11 mouse cellular contexts compared by ENCODE assay signal in the genomic region with DNA sequence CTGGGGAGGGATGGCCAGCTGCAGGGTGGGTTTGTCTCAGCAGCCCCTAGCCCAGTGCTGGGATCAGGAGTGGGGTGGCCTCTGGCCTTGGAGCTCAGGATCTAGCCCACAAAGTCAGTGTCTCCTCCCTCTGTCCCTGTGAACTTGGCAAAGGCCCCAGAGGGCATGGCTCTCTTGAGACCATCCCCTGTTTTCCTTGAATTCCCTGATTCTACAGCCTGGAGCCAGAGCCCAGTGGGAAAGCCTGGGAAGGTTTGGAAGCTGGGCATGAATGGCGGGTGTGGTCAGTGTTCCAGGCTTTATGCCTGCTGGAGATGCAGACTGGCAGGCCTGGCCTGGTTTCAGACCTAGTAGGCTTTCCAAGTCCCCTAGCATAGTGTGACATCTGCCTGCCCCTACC. TPM values are rescaled to one million over a fixed set of nuclear protein-coding genes. Genes with fewer than 3 reads are reported as not detected.
DNase-seq lines count a peak whose midpoint lies in the region.
"Had no signal": no experiment of that assay in that cellular context is flagged by ENCODE, and none has a peak within 500 bp of the region (broad histone marks: within the 10 kb centered on the region; RNA-seq: fewer than 3 reads in every experiment).

No protein-coding gene starts in this region.

- H3K27ac ChIP-seq in limb, embryonic 10.5 days, result 0 out of 2 replicates have a peak overlapping the region, but pooled peaks have one; percentile 4
- peak overlapping the region; percentile 99 for H3K27ac ChIP-seq in macrophage

- no peaks in the 10 kb centered on the region for H3K79me2 ChIP-seq in macrophage (ENCODE audit: inconsistent target)

- 100% methylated on average over 1 of the region's 1 CpGs for WGBS in limb, embryonic 10.5 days
- WGBS in macrophage (ENCODE audit: missing documents), result 100% methylated on average over 1 of the region's 1 CpGs

- DNase-seq in adrenal gland, postnatal 10 days, result peak; percentile 37
- no peak for DNase-seq in adrenal gland, adult 8-10 months
- DNase-seq in kidney, adult 9 months, result peak; percentile 38
- DNase-seq in kidney, adult 18-20 months, result no peak
- DNase-seq in limb, embryonic 10.5 days (ENCODE audit: low spot score), result no peak
- DNase-seq in thymus, adult 18-20 months, result no peak
- DNase-seq in left cerebral cortex, adult 8-10 months (ENCODE audit: low spot score in 2 of 2), result no peak
- DNase-seq: cerebellum, adult 11 months had no signal

- no peak overlapping the region for H3K4me3 ChIP-seq in limb, embryonic 10.5 days
- H3K4me3 ChIP-seq in macrophage (ENCODE audit: inconsistent target), result no peak overlapping the region

- no peaks in the 10 kb centered on the region for H3K36me3 ChIP-seq in limb, embryonic 10.5 days
- no peaks in the 10 kb centered on the region for H3K36me3 ChIP-seq in macrophage (ENCODE audit: inconsistent target)

- peaks cover 35% of the 10 kb centered on the region for H3K27me3 ChIP-seq in limb, embryonic 10.5 days (ENCODE audit: low read depth, poor library complexity, severe bottlenecking)

- H3K4me1 ChIP-seq in limb, embryonic 10.5 days, result peaks cover 46% of the 10 kb centered on the region

- H3K9me3 ChIP-seq in limb, embryonic 10.5 days (replicated peaks), result no peaks in the 10 kb centered on the region

RNA-seq across cellular contexts. Expression of a gene that starts 8.9 kb away (rescaled TPM):
- total RNA-seq in adrenal gland, postnatal 10 days (2021), result 10 to 100 TPM in 1 of 2 experiments, 1 to 10 TPM in 1; 9.5 to 17.3 TPM
- 10 to 100 TPM; 16.4 to 16.7 (median 16.5) TPM for total RNA-seq in adrenal gland, adult 8-10 months (2022)
- 2.4 and 3.3 TPM in 2 replicates for polyA plus RNA-seq in limb, embryonic 10.5 days (2016; fragmentation: Nextera tagmentation; extraction: Ambion mirVana)
- 10 to 100 TPM; 12.7 to 60.0 (median 22.5) TPM for total RNA-seq in macrophage (2018; cell fraction: chromatin; rRNA removed)
- 10 to 100 TPM in 1 of 26 experiments, 1 to 10 TPM in 25; 2.6 to 10.4 (median 6.4) TPM for total RNA-seq in macrophage (2018; cell fraction: cytosol; rRNA removed)
- total RNA-seq in macrophage (2018; cell fraction: nucleus; rRNA removed), result 10 to 100 TPM in 25 of 26 experiments, 1 to 10 TPM in 1; 9.3 to 48.0 (median 19.3) TPM
- polyA plus RNA-seq in macrophage (2018), result 3.0 to 8.4 TPM (median 4.9 TPM) in 3 replicates
- 1 to 10 TPM; 3.6 to 9.2 (median 5.8) TPM for total RNA-seq in left cerebral cortex, adult 8-10 months (2022)

RNA-seq across cellular contexts. Expression of a gene that starts 21.7 kb away (rescaled TPM):
- total RNA-seq in adrenal gland, postnatal 10 days (2021), result not detected
- not detected for total RNA-seq in adrenal gland, adult 8-10 months (2022)
- polyA plus RNA-seq in limb, embryonic 10.5 days (2016; fragmentation: Nextera tagmentation; extraction: Ambion mirVana), result not detected in 2 replicates
- total RNA-seq in macrophage (2018; cell fraction: chromatin; rRNA removed), result under 1 TPM in 2 of 26 experiments, not detected in 24; 0.45 to 0.88 TPM
- total RNA-seq in macrophage (2018; cell fraction: cytosol; rRNA removed), result not detected
- total RNA-seq in macrophage (2018; cell fraction: nucleus; rRNA removed), result under 1 TPM in 1 of 26 experiments, not detected in 25; 0.37 TPM
- not detected in 3 replicates for polyA plus RNA-seq in macrophage (2018)
- under 1 TPM in 2 of 4 experiments, not detected in 2; 0.21 to 0.37 TPM for total RNA-seq in left cerebral cortex, adult 8-10 months (2022)
- total RNA-seq: megakaryocyte-erythroid progenitor cell, adult 5-6 weeks had no signal
- polyA plus RNA-seq: forebrain, embryonic 11.5 days had no signal

RNA-seq across cellular contexts. Expression of a gene that starts 33.2 kb away (rescaled TPM):
- 10 to 100 TPM; 23.3 to 28.0 TPM for total RNA-seq in adrenal gland, postnatal 10 days (2021)
- 1 to 10 TPM; 1.2 to 2.5 (median 1.7) TPM for total RNA-seq in adrenal gland, adult 8-10 months (2022)
- polyA plus RNA-seq in limb, embryonic 10.5 days (2016; fragmentation: Nextera tagmentation; extraction: Ambion mirVana), result 395 and 434 TPM in 2 replicates
- total RNA-seq in macrophage (2018; cell fraction: chromatin; rRNA removed), result 10 to 100 TPM in 2 of 26 experiments, 1 to 10 TPM in 23, under 1 TPM in 1; 0.80 to 16.5 (median 4.9) TPM
- 10 to 100 TPM in 3 of 26 experiments, 1 to 10 TPM in 23; 1.3 to 12.6 (median 4.6) TPM for total RNA-seq in macrophage (2018; cell fraction: cytosol; rRNA removed)
- 10 to 100 TPM in 1 of 26 experiments, 1 to 10 TPM in 25; 1.6 to 19.6 (median 3.5) TPM for total RNA-seq in macrophage (2018; cell fraction: nucleus; rRNA removed)
- 1.7 to 21.0 TPM (median 16.6 TPM) in 3 replicates for polyA plus RNA-seq in macrophage (2018)
- total RNA-seq in left cerebral cortex, adult 8-10 months (2022), result 1 to 10 TPM in 1 of 4 experiments, under 1 TPM in 3; 0.14 to 1.3 (median 0.72) TPM

RNA-seq across cellular contexts. Expression of a gene that starts 56.3 kb away (rescaled TPM):
- total RNA-seq in adrenal gland, postnatal 10 days (2021), result 10 to 100 TPM; 39.7 to 47.3 TPM
- total RNA-seq in adrenal gland, adult 8-10 months (2022), result 1 to 10 TPM; 2.4 to 5.0 (median 4.3) TPM
- 170 and 183 TPM in 2 replicates for polyA plus RNA-seq in limb, embryonic 10.5 days (2016; fragmentation: Nextera tagmentation; extraction: Ambion mirVana)
- total RNA-seq in macrophage (2018; cell fraction: chromatin; rRNA removed), result 10 to 100 TPM in 14 of 26 experiments, 1 to 10 TPM in 11, under 1 TPM in 1; 0.92 to 30.5 (median 10.2) TPM
- total RNA-seq in macrophage (2018; cell fraction: cytosol; rRNA removed), result 1 to 10 TPM; 1.9 to 7.2 (median 3.2) TPM
- 10 to 100 TPM in 3 of 26 experiments, 1 to 10 TPM in 22, under 1 TPM in 1; 0.86 to 80.6 (median 3.9) TPM for total RNA-seq in macrophage (2018; cell fraction: nucleus; rRNA removed)
- 1.1 to 37.4 TPM (median 6.2 TPM) in 3 replicates for polyA plus RNA-seq in macrophage (2018)
- 1 to 10 TPM in 3 of 4 experiments, under 1 TPM in 1; 0.52 to 1.7 (median 1.2) TPM for total RNA-seq in left cerebral cortex, adult 8-10 months (2022)

RNA-seq across cellular contexts. Expression of a gene that starts 56.5 kb away (rescaled TPM):
- 10 to 100 TPM; 14.1 to 17.7 TPM for total RNA-seq in adrenal gland, postnatal 10 days (2021)
- total RNA-seq in adrenal gland, adult 8-10 months (2022), result 10 to 100 TPM in 2 of 4 experiments, 1 to 10 TPM in 2; 5.1 to 17.0 (median 10.2) TPM
- 2.4 and 3.3 TPM in 2 replicates for polyA plus RNA-seq in limb, embryonic 10.5 days (2016; fragmentation: Nextera tagmentation; extraction: Ambion mirVana)
- 10 to 100 TPM in 23 of 26 experiments, 1 to 10 TPM in 3; 3.2 to 34.1 (median 21.9) TPM for total RNA-seq in macrophage (2018; cell fraction: chromatin; rRNA removed)
- total RNA-seq in macrophage (2018; cell fraction: cytosol; rRNA removed), result 1 to 10 TPM; 1.0 to 3.6 (median 2.4) TPM
- 10 to 100 TPM in 12 of 26 experiments, 1 to 10 TPM in 14; 3.3 to 19.8 (median 9.4) TPM for total RNA-seq in macrophage (2018; cell fraction: nucleus; rRNA removed)
- 2.9 to 4.4 TPM (median 3.6 TPM) in 3 replicates for polyA plus RNA-seq in macrophage (2018)
- total RNA-seq in left cerebral cortex, adult 8-10 months (2022), result 1 to 10 TPM; 4.2 to 9.0 (median 7.1) TPM

Comparison
In these comparisons a context has a peak if more than half of its experiments do, and no peak if none do; other contexts are left out.
1. DNase-seq: peak in adrenal gland, postnatal 10 days (single experiment) and kidney, adult 9 months (single experiment); none in adrenal gland, adult 8-10 months (single experiment), kidney, adult 18-20 months (single experiment), limb, embryonic 10.5 days (single experiment), thymus, adult 18-20 months (0 of 2) and left cerebral cortex, adult 8-10 months (0 of 2).
2. RNA of a gene that starts 33.2 kb away (total RNA-seq): 23.3 to 28.0 TPM in adrenal gland, postnatal 10 days; 1.2 to 2.5 TPM in adrenal gland, adult 8-10 months and 0.14 to 1.3 TPM in left cerebral cortex, adult 8-10 months; every median in the first group is over 4 times any median in the second.